In the genomic region with DNA sequence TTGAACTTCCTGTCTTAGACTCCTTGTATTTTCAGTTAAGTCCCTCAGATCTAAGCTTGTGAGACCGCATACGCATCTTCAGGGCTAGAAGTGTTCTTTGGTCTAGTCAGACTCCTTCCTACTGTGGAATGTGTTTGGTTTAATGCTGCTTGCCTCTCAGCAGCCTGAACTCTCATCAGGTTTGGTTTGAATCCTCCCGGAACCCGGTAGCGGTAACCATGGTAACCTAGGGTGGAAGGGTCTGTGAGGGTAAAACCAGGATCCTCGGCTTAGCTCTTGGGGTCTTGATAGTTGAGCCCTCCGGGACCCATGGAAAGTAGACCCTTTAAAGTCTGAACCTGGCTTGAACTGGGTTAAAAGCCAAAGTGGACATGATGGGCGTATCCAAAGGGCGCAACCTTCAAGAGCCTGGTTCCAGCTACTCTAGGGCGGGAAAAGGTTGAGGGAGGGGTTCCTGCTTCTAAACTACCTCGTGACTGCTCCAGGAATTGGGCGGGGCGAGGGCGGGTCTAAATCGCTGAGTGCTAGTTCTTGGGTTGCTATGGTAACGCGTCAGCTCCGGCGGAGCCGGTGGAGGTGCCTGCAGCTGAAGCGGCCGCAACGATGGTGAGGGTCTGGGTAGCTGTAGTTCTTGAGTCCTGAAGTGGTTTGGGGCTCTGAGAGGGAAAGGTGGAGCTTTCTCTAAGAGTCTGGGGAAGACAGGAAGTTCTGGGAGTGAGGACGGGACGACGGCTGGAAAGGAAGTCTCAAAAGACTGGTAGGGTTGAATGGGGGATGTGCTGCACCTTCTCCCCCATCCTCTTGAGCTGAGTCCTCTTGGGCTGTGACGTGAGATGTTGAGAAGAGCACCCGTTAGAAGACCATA, we compare ENCODE assay signal across 8 mouse cellular contexts. TPM values are rescaled to one million over a fixed set of nuclear protein-coding genes. Genes with fewer than 3 reads are reported as not detected.
DNase-seq lines count a peak whose midpoint lies in the region; ATAC-seq and TF ChIP-seq lines count a peak whose summit lies in the region.

A gene (plus strand): TSS at position 226 of the 865 bp plus-strand sequence.

- H3K27ac ChIP-seq in ES-Bruce4 (ENCODE audit: insufficient read depth, low read length) = peak within 1 kb of the TSS; percentile 82
- 0 out of 2 replicates have a peak within 1 kb of the TSS, but pooled peaks have one; percentile 18 for H3K27ac ChIP-seq in hindbrain, embryonic 13.5 days
- peak within 1 kb of the TSS; percentile 55 for H3K27ac ChIP-seq in lung, postnatal 0 days (ENCODE audit: low read length)

- 4% methylated on average over 28 of the region's 28 CpGs for WGBS in hindbrain, embryonic 13.5 days
- 3% methylated on average over 28 of the region's 28 CpGs for WGBS in lung, postnatal 0 days

- no peaks in the 10 kb centered on the region for H3K27me3 ChIP-seq in ES-Bruce4 (ENCODE audit: control insufficient read depth, insufficient read depth, low read length, poor library complexity, severe bottlenecking)
- peaks cover 7% of the 10 kb centered on the region; the same call in 1 of the 2 replicates for H3K27me3 ChIP-seq in hindbrain, embryonic 13.5 days
- no peaks in the 10 kb centered on the region for H3K27me3 ChIP-seq in lung, postnatal 0 days (replicated peaks; ENCODE audit: insufficient read depth, low read length)

- H3K4me3 ChIP-seq in ES-Bruce4 (ENCODE audit: low read depth, low read length) = peak within 1 kb of the TSS; percentile 63
- H3K4me3 ChIP-seq in hindbrain, embryonic 13.5 days = peak within 1 kb of the TSS; percentile 33
- peak within 1 kb of the TSS; percentile 29; the same call in 1 of the 2 replicates for H3K4me3 ChIP-seq in lung, postnatal 0 days (ENCODE audit: low read depth, low read length)

- DNase-seq in brain, embryonic 14.5 days (ENCODE audit: low read depth) = peak; percentile 96
- DNase-seq in frontal cortex, postnatal 25 days (ENCODE audit: low spot score in 2 of 2) = peak; percentile 58 to 68
- peak; percentile 48 to 54 for DNase-seq in layer of hippocampus, postnatal 25 days (ENCODE audit: extremely low spot score in 1 of 2, low spot score in 1 of 2)
- DNase-seq in lung, postnatal 0 days (ENCODE audit: low spot score) = peak; percentile 97
- peak; percentile 36 for DNase-seq in ovary, postnatal 10 days (ENCODE audit: low spot score)
- peak; percentile 92 for DNase-seq in thymus, postnatal 14 days

- no peak for TF ChIP-seq CTCF in ES-Bruce4 (IDR thresholded peaks at IDR 0.05; ENCODE audit: low read depth, low read length)
- no peak for TF ChIP-seq CTCF in brain, embryonic 14.5 days (IDR thresholded peaks at IDR 0.05; ENCODE audit: borderline replicate concordance, extremely low read depth, insufficient read depth, insufficient read length)
- TF ChIP-seq CTCF in lung, postnatal 0 days (IDR thresholded peaks at IDR 0.05) = no peak

- peak within 1 kb of the TSS; percentile 18 for H3K9ac ChIP-seq in ES-Bruce4 (ENCODE audit: low read depth, poor library complexity, severe bottlenecking)
- H3K9ac ChIP-seq in hindbrain, embryonic 13.5 days = peak within 1 kb of the TSS; percentile 46
- H3K9ac ChIP-seq in lung, postnatal 0 days (replicated peaks; ENCODE audit: low read depth) = no peak within 1 kb of the TSS

- TF ChIP-seq POLR2A in ES-Bruce4 (IDR thresholded peaks at IDR 0.05; ENCODE audit: insufficient read depth, low read length) = no peak
- no peak for TF ChIP-seq POLR2A in brain, embryonic 14.5 days (IDR thresholded peaks at IDR 0.05; ENCODE audit: borderline replicate concordance, extremely low read depth, insufficient read depth, insufficient read length, poor library complexity, severe bottlenecking)

- H3K9me3 ChIP-seq in ES-Bruce4 (replicated peaks; ENCODE audit: control insufficient read depth, insufficient read depth, low read length, poor library complexity, severe bottlenecking) = no peaks in the 10 kb centered on the region
- no peaks in the 10 kb centered on the region for H3K9me3 ChIP-seq in hindbrain, embryonic 13.5 days
- H3K9me3 ChIP-seq in lung, postnatal 0 days (ENCODE audit: low read length) = peaks cover 5% of the 10 kb centered on the region; the same call in 1 of the 2 replicates

- peak within 1 kb of the TSS; percentile 55 for H3K4me2 ChIP-seq in hindbrain, embryonic 13.5 days
- H3K4me2 ChIP-seq in lung, postnatal 0 days (replicated peaks; ENCODE audit: low read depth, low read length) = peak within 1 kb of the TSS; percentile 57

- ATAC-seq in hindbrain, embryonic 13.5 days (ENCODE audit: low FRiP score) = peak; percentile 84
- ATAC-seq in lung, postnatal 0 days = peak; percentile 78

- peak; percentile 78; the same call in 1 of the 2 replicates for TF ChIP-seq EP300 in ES-Bruce4 (IDR thresholded peaks at IDR 0.05; ENCODE audit: insufficient read depth, low read depth, low read length)
- no peak; the same call in 1 of the 2 replicates for TF ChIP-seq EP300 in lung, postnatal 0 days (IDR thresholded peaks at IDR 0.05)

- H3K4me1 ChIP-seq in ES-Bruce4 (ENCODE audit: control insufficient read depth, insufficient read depth, low read length) = peaks cover 2% of the 10 kb centered on the region
- H3K4me1 ChIP-seq in hindbrain, embryonic 13.5 days (replicated peaks) = peaks cover 23% of the 10 kb centered on the region
- peaks cover 29% of the 10 kb centered on the region for H3K4me1 ChIP-seq in lung, postnatal 0 days (ENCODE audit: insufficient read depth, low read depth, low read length)

- no peaks in the 10 kb centered on the region for H3K36me3 ChIP-seq in ES-Bruce4 (ENCODE audit: control insufficient read depth, insufficient read depth, low read length, poor library complexity, severe bottlenecking)
- H3K36me3 ChIP-seq in hindbrain, embryonic 13.5 days = no peaks in the 10 kb centered on the region
- H3K36me3 ChIP-seq in lung, postnatal 0 days (ENCODE audit: insufficient read depth, low read length) = no peaks in the 10 kb centered on the region

RNA-seq across cellular contexts. Expression of the gene that starts here (rescaled TPM):
- 2.1 and 2.3 TPM in 2 replicates for polyA plus RNA-seq in ES-Bruce4 (2011; ENCODE audit: insufficient read depth, insufficient read length, low read depth, missing spikeins)
- 1.8 and 2.8 TPM in 2 replicates for polyA plus RNA-seq in brain, embryonic 14.5 days (2012; rRNA removed)
- polyA plus RNA-seq in hindbrain, embryonic 13.5 days (2015; fragmentation: Nextera tagmentation; extraction: Ambion mirVana) = 3.7 and 5.2 TPM in 2 replicates
- total RNA-seq in layer of hippocampus, postnatal 25 days (2021) = 1 to 10 TPM; 3.1 to 3.9 TPM
- polyA plus RNA-seq in lung, postnatal 0 days (2015; fragmentation: Nextera tagmentation; extraction: Ambion mirVana) = 12.2 and 13.1 TPM in 2 replicates

Comparison
In these comparisons a context has a peak if more than half of its experiments do, and no peak if none do; other contexts are left out.
1. Peak in every context shown above with its lines: DNase-seq, ATAC-seq, H3K4me3 ChIP-seq and H3K27ac ChIP-seq.
2. H3K27ac ChIP-seq: peak in every context shown above with its lines; median percentile 82 in ES-Bruce4; 55 in lung, postnatal 0 days; 18 in hindbrain, embryonic 13.5 days.
3. DNase-seq: peak in every context shown above with its lines; median percentile 97 in lung, postnatal 0 days; 96 in brain, embryonic 14.5 days; 92 in thymus, postnatal 14 days; 63 in frontal cortex, postnatal 25 days; 51 in layer of hippocampus, postnatal 25 days; 36 in ovary, postnatal 10 days.